Mouse (Mus musculus) kidney, postnatal 36 days (tissue): ENCODE measurements at regions not wholly inside any gene's neighbourhood (a gene's known extent, or its start where the extent isn't known, plus 50 kb on each side); places are given as distances from the start of the nearest gene placed in this dataset.

ENCODE experiments used
- DNase-seq, 2 experiments: peaks; one replicate each; pipeline ENCODE4 v3.0.0; 2021 to 2022; ENCODE audit warnings: mixed read lengths in 2 of 2

- DNase-seq, result peak; percentile 25 to 46
Measured at GRCm38 (mm10) chr13:71121484-71121883, 279.9 kb upstream of the Adamts16 start.

GRCm38 (mm10) chr13:71108175-71108574 is 266.6 kb upstream of the Adamts16 start:
- DNase-seq, result peak; percentile 55

- peak; percentile 18 to 81 for DNase-seq
Measured at GRCm38 (mm10) chr13:71105229-71105838, 263.7 kb upstream of the Adamts16 start.

- no peak for DNase-seq
Measured at GRCm38 (mm10) chr13:71104419-71105228, 263.0 kb upstream of the Adamts16 start.

GRCm38 (mm10) chr13:71084301-71084700 is 242.7 kb upstream of the Adamts16 start:
- DNase-seq, result no peak

- DNase-seq, result no peak
Measured at GRCm38 (mm10) chr13:71075916-71076315, 234.3 kb upstream of the Adamts16 start.

- no peak for DNase-seq
Measured at GRCm38 (mm10) chr13:71074012-71074411, 232.4 kb upstream of the Adamts16 start.

- DNase-seq, result no peak
Measured at GRCm38 (mm10) chr13:71068757-71069201, 227.2 kb upstream of the Adamts16 start.

GRCm38 (mm10) chr13:71068011-71068410 is 226.4 kb upstream of the Adamts16 start:
- DNase-seq, result no peak

- DNase-seq, result no peak
Measured at GRCm38 (mm10) chr13:71065568-71065967, 224.0 kb upstream of the Adamts16 start.

- DNase-seq, result no peak
Measured at GRCm38 (mm10) chr13:71064590-71065307, 223.1 kb upstream of the Adamts16 start.

- DNase-seq, result no peak
Measured at GRCm38 (mm10) chr13:71053361-71054264, 212.0 kb upstream of the Adamts16 start.

- DNase-seq, result no peak
Measured at GRCm38 (mm10) chr13:71050646-71051045, 209.0 kb upstream of the Adamts16 start.

GRCm38 (mm10) chr13:71036000-71036399 is 194.4 kb upstream of the Adamts16 start:
- DNase-seq, result no peak

- no peak for DNase-seq
Measured at GRCm38 (mm10) chr13:71034926-71035687, 193.5 kb upstream of the Adamts16 start.

GRCm38 (mm10) chr13:71008216-71008615 is 166.6 kb upstream of the Adamts16 start:
- peak; percentile 23 to 76 for DNase-seq

- DNase-seq, result peak; percentile 49 to 65
Measured at GRCm38 (mm10) chr13:71006117-71006516, 164.5 kb upstream of the Adamts16 start.

- no peak for DNase-seq
Measured at GRCm38 (mm10) chr13:71003517-71003916, 161.9 kb upstream of the Adamts16 start.

- DNase-seq, result peak; percentile 60 to 85
Measured at GRCm38 (mm10) chr13:71001278-71001677, 159.7 kb upstream of the Adamts16 start.

- no peak for DNase-seq
Measured at GRCm38 (mm10) chr13:71000422-71001008, 158.9 kb upstream of the Adamts16 start.

- DNase-seq, result peak in 1 of 2 experiments; percentile 18
Measured at GRCm38 (mm10) chr13:70993522-70993921, 151.9 kb upstream of the Adamts16 start.
